Mouse (Mus musculus): ENCODE measurements at regions not wholly inside any gene's neighbourhood (a gene's known extent, or its start where the extent isn't known, plus 50 kb on each side); places are given as distances from the start of the nearest gene placed in this dataset.

DNA sequence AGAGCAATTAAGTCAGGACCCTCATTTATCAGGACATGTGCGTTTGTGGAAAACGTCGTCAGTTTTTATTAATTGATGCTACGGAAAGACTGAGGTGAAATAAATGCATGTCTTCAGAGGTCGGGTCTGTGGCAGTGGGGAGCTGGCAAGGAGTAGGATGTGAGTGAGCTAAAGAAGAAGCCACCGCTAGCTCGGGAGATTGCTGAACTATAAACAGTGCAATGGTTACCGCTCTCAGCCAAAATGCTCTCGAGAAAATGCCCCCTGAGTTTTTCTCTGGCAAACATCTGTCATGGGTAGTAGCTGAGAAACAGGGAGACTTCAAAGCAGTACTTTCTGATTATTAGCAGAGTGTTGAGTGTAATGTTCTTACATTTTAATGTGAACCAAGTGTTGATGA lies 454.4 kb upstream of the Pou3f3 start:
- no peak for ATAC-seq (replicated peaks)
- H3K27ac ChIP-seq (replicated peaks): peak overlapping the region; percentile 90; the same call in 1 of the 2 replicates
- WGBS: 21% methylated on average over 9 of the region's 9 CpGs

GRCm38 (mm10) chr1:42241601-42242220 lies 453.9 kb upstream of the Pou3f3 start:
- WGBS: 84% methylated on average over 11 of the region's 11 CpGs
- ATAC-seq (replicated peaks): no peak
- H3K9ac ChIP-seq (replicated peaks): no peak overlapping the region
- peaks cover 34% of the 10 kb centered on the region for H3K4me1 ChIP-seq
- H3K27ac ChIP-seq (replicated peaks): peak overlapping the region; percentile 90
- H3K4me2 ChIP-seq (replicated peaks): no peak overlapping the region
- H3K4me3 ChIP-seq: no peak overlapping the region
- H3K27me3 ChIP-seq: no peaks in the 10 kb centered on the region
- H3K36me3 ChIP-seq: no peaks in the 10 kb centered on the region
- H3K9me3 ChIP-seq: no peaks in the 10 kb centered on the region

More for the DNA sequence above, 454.4 kb upstream of the Pou3f3 start:
- H3K27me3 ChIP-seq: no peaks in the 10 kb centered on the region
- peaks cover 34% of the 10 kb centered on the region for H3K4me1 ChIP-seq
- no peak overlapping the region for H3K4me2 ChIP-seq (replicated peaks)
- no peak overlapping the region for H3K9ac ChIP-seq (replicated peaks)
- no peaks in the 10 kb centered on the region for H3K36me3 ChIP-seq
- H3K9me3 ChIP-seq: no peaks in the 10 kb centered on the region
- no peak overlapping the region for H3K4me3 ChIP-seq

GRCm38 (mm10) chr1:42242586-42243457 lies 452.7 kb upstream of the Pou3f3 start:
- 0 out of 2 replicates have a peak overlapping the region, but pooled peaks have one; percentile 8 for H3K9ac ChIP-seq (replicated peaks)
- peak overlapping the region; percentile 44 for H3K4me2 ChIP-seq (replicated peaks)
- no peak overlapping the region for H3K4me3 ChIP-seq
- H3K27me3 ChIP-seq: no peaks in the 10 kb centered on the region
- H3K9me3 ChIP-seq: no peaks in the 10 kb centered on the region
- WGBS: 13% methylated on average over 15 of the region's 15 CpGs
- H3K4me1 ChIP-seq: peaks cover 34% of the 10 kb centered on the region
- ATAC-seq (replicated peaks): peak; percentile 58
- H3K36me3 ChIP-seq: no peaks in the 10 kb centered on the region
- peak overlapping the region; percentile 90 for H3K27ac ChIP-seq (replicated peaks)

- Histone ChIP-seq H3K4me2 (replicated peaks) (peak overlapping the region; percentile 44), H3K27ac (replicated peaks) (peak overlapping the region; percentile 90), H3K4me3 (peak overlapping the region; percentile 19; the same call in 1 of the 2 replicates), H3K4me1 (peaks cover 34% of the 10 kb centered on the region), H3K9me3 (no peaks in the 10 kb centered on the region), H3K9ac (replicated peaks) (no peak overlapping the region; the same call in 1 of the 2 replicates), H3K27me3 (no peaks in the 10 kb centered on the region), H3K36me3 (no peaks in the 10 kb centered on the region)
- ATAC-seq (replicated peaks): peak; percentile 55
- WGBS: 7% methylated on average over 5 of the region's 5 CpGs
Measured at GRCm38 (mm10) chr1:42243458-42243855, 452.1 kb upstream of the Pou3f3 start.

GRCm38 (mm10) chr1:42243878-42244277 lies 451.7 kb upstream of the Pou3f3 start:
- no peaks in the 10 kb centered on the region for H3K9me3 ChIP-seq
- H3K4me1 ChIP-seq: peaks cover 34% of the 10 kb centered on the region
- peak; percentile 84 for ATAC-seq (replicated peaks)
- H3K4me3 ChIP-seq: peak overlapping the region; percentile 19; the same call in 1 of the 2 replicates
- H3K27me3 ChIP-seq: no peaks in the 10 kb centered on the region
- H3K36me3 ChIP-seq: no peaks in the 10 kb centered on the region
- H3K4me2 ChIP-seq (replicated peaks): peak overlapping the region; percentile 44
- peak overlapping the region; percentile 31 for H3K9ac ChIP-seq (replicated peaks)
- H3K27ac ChIP-seq (replicated peaks): peak overlapping the region; percentile 90
- under 1% methylated on average over 14 of the region's 14 CpGs for WGBS

DNA sequence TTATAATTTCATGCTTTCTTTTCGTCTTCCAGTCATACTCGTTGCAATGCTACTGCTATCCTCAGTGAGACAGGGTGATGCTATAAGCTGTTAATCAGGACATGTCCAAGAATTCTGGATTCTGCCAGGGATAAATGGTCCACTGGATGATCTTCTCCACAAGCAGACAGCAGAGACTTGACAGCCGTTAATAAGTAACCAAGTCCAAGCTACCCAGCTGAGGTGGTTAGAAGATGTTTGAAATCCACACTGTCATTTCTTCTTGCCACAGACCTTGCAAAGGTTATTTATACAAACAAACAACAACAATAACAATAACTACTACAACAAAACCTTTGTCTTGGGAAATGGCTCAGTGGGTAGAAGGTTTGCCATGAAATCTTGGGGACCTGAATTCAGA lies 443.2 kb upstream of the Pou3f3 start:
- Histone ChIP-seq H3K9me3 (no peaks in the 10 kb centered on the region), H3K4me1 (peaks cover 23% of the 10 kb centered on the region)
- WGBS: 92% methylated on average over 3 of the region's 3 CpGs

DNA sequence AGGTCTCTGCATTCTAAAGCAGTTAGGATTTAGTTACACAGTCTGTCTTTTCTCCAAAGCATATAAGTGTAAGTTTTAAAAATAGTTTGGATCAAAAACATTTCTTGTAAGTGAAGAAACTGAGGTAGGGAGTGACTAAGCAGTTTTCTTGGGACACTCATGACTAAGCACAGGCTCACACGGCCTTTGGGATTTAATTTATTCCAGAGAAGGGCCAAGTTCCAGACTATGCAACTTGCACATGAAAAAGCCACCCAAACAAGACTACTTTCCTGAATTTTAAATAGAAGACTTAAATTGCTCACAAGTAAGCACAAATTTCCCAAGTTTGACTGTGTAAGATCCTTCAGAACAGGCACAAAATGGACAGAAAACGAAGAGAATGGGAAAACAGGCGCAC lies 441.8 kb upstream of the Pou3f3 start:
- Histone ChIP-seq H3K27ac (replicated peaks) (no peak overlapping the region; the same call in 1 of the 2 replicates), H3K9ac (replicated peaks) (no peak overlapping the region), H3K36me3 (no peaks in the 10 kb centered on the region), H3K4me2 (replicated peaks) (no peak overlapping the region), H3K9me3 (no peaks in the 10 kb centered on the region), H3K4me1 (peaks cover 36% of the 10 kb centered on the region), H3K27me3 (no peaks in the 10 kb centered on the region), H3K4me3 (no peak overlapping the region)
- ATAC-seq (replicated peaks): no peak
- WGBS: 52% methylated on average over 3 of the region's 3 CpGs

More for the DNA sequence above, 443.2 kb upstream of the Pou3f3 start:
- Histone ChIP-seq H3K36me3 (no peaks in the 10 kb centered on the region), H3K4me2 (replicated peaks) (no peak overlapping the region), H3K9ac (replicated peaks) (no peak overlapping the region), H3K27ac (replicated peaks) (no peak overlapping the region), H3K4me3 (no peak overlapping the region), H3K27me3 (no peaks in the 10 kb centered on the region)
- ATAC-seq (replicated peaks): no peak

- Histone ChIP-seq H3K36me3 (no peaks in the 10 kb centered on the region), H3K9ac (replicated peaks) (no peak overlapping the region; the same call in 1 of the 2 replicates), H3K9me3 (no peaks in the 10 kb centered on the region), H3K4me1 (peaks cover 60% of the 10 kb centered on the region), H3K27me3 (no peaks in the 10 kb centered on the region), H3K27ac (replicated peaks) (peak overlapping the region; percentile 96), H3K4me2 (replicated peaks) (peak overlapping the region; percentile 55), H3K4me3 (no peak overlapping the region)
- 27% methylated on average over 10 of the region's 10 CpGs for WGBS
- ATAC-seq (replicated peaks): no peak
Measured at GRCm38 (mm10) chr1:42256911-42257595, 438.5 kb upstream of the Pou3f3 start.

DNA sequence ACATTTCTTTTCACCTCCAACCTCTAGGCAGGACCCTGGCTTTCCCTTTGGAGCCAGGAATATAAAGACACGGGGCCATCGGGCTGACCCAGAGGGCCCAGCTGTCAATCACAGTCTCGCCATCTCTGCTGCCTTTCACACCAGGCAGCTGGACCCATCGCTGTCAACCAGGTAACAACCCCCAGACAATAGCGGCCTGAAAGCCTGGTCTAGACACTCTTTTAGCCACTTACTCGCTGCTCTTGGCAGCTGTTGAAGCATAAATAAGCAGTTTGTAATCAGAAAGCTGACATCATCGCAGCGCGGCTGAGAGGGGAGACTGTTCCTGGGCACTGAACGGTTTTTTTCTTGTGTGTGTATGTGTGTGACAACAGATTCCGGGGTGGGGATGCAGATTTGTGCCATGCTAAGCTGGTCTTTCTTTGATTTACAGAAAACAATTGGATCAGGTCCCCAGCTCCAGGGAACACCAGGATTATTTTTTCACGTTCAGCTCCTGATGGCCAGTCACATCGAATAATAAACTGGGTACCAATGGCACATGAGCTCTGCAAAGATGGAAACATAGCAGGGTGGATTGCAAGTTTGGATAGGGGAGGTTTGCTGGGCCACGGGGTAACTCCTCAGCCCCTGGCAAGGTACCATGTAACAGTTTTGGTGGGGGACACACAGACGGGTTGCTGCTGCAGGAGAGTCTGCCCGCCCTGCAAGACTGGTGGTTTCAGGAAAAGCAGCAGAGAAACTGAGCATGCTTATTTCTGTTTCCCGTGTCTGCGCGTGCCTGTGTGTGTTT lies 437.6 kb upstream of the Pou3f3 start:
- Histone ChIP-seq H3K27me3 (no peaks in the 10 kb centered on the region), H3K9ac (replicated peaks) (peak overlapping the region; percentile 20), H3K4me1 (peaks cover 67% of the 10 kb centered on the region), H3K9me3 (no peaks in the 10 kb centered on the region), H3K27ac (replicated peaks) (peak overlapping the region; percentile 96), H3K36me3 (no peaks in the 10 kb centered on the region), H3K4me3 (peak overlapping the region; percentile 21), H3K4me2 (replicated peaks) (peak overlapping the region; percentile 55)
- WGBS: 6% methylated on average over 19 of the region's 19 CpGs
- peak; percentile 87 for ATAC-seq (replicated peaks)

- H3K27me3 ChIP-seq: no peaks in the 10 kb centered on the region
- no peak for ATAC-seq (replicated peaks)
- H3K4me1 ChIP-seq: peaks cover 67% of the 10 kb centered on the region
- 18% methylated on average over 4 of the region's 4 CpGs for WGBS
- H3K36me3 ChIP-seq: no peaks in the 10 kb centered on the region
- H3K4me2 ChIP-seq (replicated peaks): peak overlapping the region; percentile 55
- H3K27ac ChIP-seq (replicated peaks): peak overlapping the region; percentile 96
- H3K4me3 ChIP-seq: peak overlapping the region; percentile 21
- H3K9ac ChIP-seq (replicated peaks): peak overlapping the region; percentile 20
- no peaks in the 10 kb centered on the region for H3K9me3 ChIP-seq
Measured at GRCm38 (mm10) chr1:42258594-42258910, 437.0 kb upstream of the Pou3f3 start.

DNA sequence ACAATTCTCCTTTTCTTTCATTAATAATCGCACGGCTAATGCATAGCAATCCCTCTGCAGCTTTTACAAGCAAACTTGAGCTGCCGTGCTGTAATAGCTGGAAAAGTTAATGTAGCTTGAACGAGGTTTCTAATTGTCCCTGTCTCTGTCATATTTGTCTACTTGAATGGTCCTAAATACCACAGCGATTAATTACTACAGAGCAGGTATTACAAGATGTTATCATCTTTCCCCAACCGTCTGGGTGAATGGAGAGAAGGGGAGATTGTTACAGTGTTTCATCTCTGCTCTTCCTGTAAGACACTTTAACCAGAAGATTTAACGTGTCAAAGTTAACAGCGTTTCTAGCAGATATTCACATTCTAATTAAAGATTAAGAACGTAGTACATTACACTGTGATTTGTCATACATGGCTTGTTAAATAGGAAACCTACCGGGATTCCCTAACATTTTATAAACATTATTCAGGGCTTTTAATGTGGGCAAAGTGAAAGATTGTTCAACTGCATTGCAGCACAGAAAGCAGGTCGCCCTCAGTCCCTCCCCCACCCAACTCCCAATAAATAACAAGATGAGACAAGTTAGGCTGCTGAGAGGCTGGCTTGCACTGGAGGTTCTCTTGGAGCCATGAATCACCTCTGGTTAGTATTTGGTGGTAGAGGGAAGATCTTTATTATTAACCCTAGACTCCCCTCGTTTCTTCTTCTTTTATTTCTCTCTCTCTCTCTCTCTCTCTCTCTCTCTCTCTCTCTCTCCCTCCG lies 436.2 kb upstream of the Pou3f3 start:
- peak overlapping the region; percentile 17 for H3K4me3 ChIP-seq
- H3K9me3 ChIP-seq: no peaks in the 10 kb centered on the region
- H3K36me3 ChIP-seq: no peaks in the 10 kb centered on the region
- no peak for ATAC-seq (replicated peaks)
- WGBS: 8% methylated on average over 13 of the region's 13 CpGs
- no peaks in the 10 kb centered on the region for H3K27me3 ChIP-seq
- H3K9ac ChIP-seq (replicated peaks): peak overlapping the region; percentile 34
- peak overlapping the region; percentile 96 for H3K27ac ChIP-seq (replicated peaks)
- H3K4me2 ChIP-seq (replicated peaks): peak overlapping the region; percentile 55
- peaks cover 63% of the 10 kb centered on the region for H3K4me1 ChIP-seq
